Mouse (Mus musculus): ENCODE results near the gene Frmd8. TPM values are rescaled to one million over a fixed set of nuclear protein-coding genes. Genes with fewer than 3 reads are reported as not detected.

Frmd8 gene
- polyA plus RNA-seq, 1 experiment from 2014 or later: 31.3 TPM

- no peaks in the 10 kb centered on the region for H3K27me3 ChIP-seq
- no peaks in the 10 kb centered on the region for H3K9me3 ChIP-seq
- no peak overlapping the region for H3K9ac ChIP-seq
- H3K27ac ChIP-seq: peak overlapping the region; percentile 76
- no peaks in the 10 kb centered on the region for H3K36me3 ChIP-seq
- H3K4me1 ChIP-seq: peaks cover 58% of the 10 kb centered on the region
- no peak overlapping the region for H3K4me3 ChIP-seq
- no peak for ATAC-seq (ENCODE audit: insufficient number of reproducible peaks, low FRiP score, low TSS enrichment, low read depth)
- no peak overlapping the region for H3K4me2 ChIP-seq
- 16% methylated on average over 8 of the region's 8 CpGs for WGBS
Measured at GRCm38 (mm10) chr19:5806051-5806808, 68.8 kb downstream of the Frmd8 start.

GRCm38 (mm10) chr19:5804371-5804899 is 70.6 kb downstream of the Frmd8 start:
- Histone ChIP-seq H3K9me3 (no peaks in the 10 kb centered on the region), H3K4me3 (no peak overlapping the region), H3K4me2 (peak overlapping the region; percentile 40), H3K36me3 (no peaks in the 10 kb centered on the region), H3K4me1 (peaks cover 40% of the 10 kb centered on the region), H3K27me3 (no peaks in the 10 kb centered on the region), H3K27ac (peak overlapping the region; percentile 100), H3K9ac (peak overlapping the region; percentile 33; the same call in 1 of the 2 replicates)
- WGBS: 14% methylated on average over 8 of the region's 8 CpGs
- no peak for ATAC-seq (ENCODE audit: insufficient number of reproducible peaks, low FRiP score, low TSS enrichment, low read depth)

DNA sequence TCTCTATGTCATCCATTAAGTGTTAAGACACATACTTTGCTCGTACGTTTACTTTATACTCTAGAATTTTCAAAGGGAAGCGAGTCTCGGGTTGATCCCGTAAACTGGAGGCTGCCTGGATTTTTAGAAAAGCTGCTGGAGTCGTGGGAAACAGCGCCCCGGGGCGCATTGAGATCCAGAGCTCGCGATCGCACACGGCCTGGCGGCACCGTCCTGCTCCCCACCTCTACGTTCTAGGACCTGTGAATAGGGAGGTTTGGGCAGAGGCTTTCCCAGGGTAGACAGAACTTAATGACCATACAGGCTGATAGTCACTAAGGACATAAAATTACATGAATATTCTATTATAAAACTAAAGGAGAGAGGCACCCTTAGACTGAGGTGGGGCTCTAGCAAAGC is 71.2 kb downstream of the Frmd8 start:
- Histone ChIP-seq H3K27me3 (no peaks in the 10 kb centered on the region), H3K9ac (peak overlapping the region; percentile 33), H3K9me3 (no peaks in the 10 kb centered on the region), H3K4me2 (peak overlapping the region; percentile 40), H3K36me3 (no peaks in the 10 kb centered on the region), H3K4me3 (peak overlapping the region; percentile 72), H3K4me1 (peaks cover 36% of the 10 kb centered on the region), H3K27ac (peak overlapping the region; percentile 100)
- under 1% methylated on average over 16 of the region's 16 CpGs for WGBS
- no peak for ATAC-seq (ENCODE audit: insufficient number of reproducible peaks, low FRiP score, low TSS enrichment, low read depth)

DNA sequence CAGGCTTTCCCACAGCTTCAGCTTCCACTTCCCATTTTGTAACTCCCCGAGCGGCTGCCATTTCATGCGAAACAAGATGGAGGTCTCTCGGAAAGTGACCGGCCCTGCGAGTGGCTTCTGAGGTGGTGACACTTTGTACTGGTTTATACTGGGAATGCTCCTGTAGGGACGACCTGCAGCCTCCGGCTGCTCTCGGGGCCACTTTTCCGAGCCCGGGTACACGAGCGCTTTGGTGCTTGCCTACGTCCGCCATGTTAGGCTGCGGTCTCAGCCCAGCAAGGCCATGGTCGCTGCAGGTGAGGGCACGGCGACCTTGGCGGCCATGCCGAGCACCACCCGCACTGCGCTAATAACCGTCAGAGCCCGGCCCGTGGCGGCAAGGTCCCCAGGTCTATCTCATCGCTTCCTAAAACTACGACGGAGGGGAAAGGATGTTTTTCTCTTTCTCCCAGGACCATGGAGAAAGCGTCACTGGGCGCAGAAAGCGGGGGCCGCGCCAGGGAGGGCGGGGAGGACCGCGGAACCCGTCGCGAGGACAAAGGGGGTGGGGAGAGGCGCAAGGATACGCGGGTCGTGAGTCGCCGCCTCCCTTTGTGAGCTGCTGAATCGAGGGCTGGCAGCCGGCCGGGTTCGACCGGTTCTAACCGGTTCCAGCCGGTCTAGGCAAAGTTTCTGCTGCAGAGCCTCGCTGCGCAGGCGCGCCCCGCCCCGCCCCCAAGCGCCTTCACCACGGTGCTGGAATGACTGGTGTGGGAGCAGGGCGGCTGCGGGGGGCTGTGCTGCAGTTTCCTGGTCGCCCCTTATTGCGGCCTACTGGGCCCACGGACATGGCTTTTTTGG is 71.8 kb downstream of the Frmd8 start:
- Histone ChIP-seq H3K27me3 (no peaks in the 10 kb centered on the region), H3K4me2 (peak overlapping the region; percentile 67), H3K36me3 (0 out of 2 replicates have a peak, but pooled peaks cover 4% of the 10 kb centered on the region), H3K4me1 (peaks cover 30% of the 10 kb centered on the region), H3K9ac (peak overlapping the region; percentile 60), H3K9me3 (no peaks in the 10 kb centered on the region), H3K27ac (peak overlapping the region; percentile 100), H3K4me3 (peak overlapping the region; percentile 72)
- ATAC-seq (ENCODE audit: insufficient number of reproducible peaks, low FRiP score, low TSS enrichment, low read depth): peak; percentile 96
- under 1% methylated on average over 66 of the region's 67 CpGs for WGBS

GRCm38 (mm10) chr19:5802787-5803040 is 72.4 kb downstream of the Frmd8 start:
- H3K4me3 ChIP-seq: peak overlapping the region; percentile 72
- peak overlapping the region; percentile 60 for H3K9ac ChIP-seq
- H3K27me3 ChIP-seq: no peaks in the 10 kb centered on the region
- WGBS: under 1% methylated on average over 4 of the region's 4 CpGs
- H3K36me3 ChIP-seq: peaks cover 8% of the 10 kb centered on the region; the same call in 1 of the 2 replicates
- no peak for ATAC-seq (ENCODE audit: insufficient number of reproducible peaks, low FRiP score, low TSS enrichment, low read depth)
- H3K27ac ChIP-seq: peak overlapping the region; percentile 100
- H3K9me3 ChIP-seq: no peaks in the 10 kb centered on the region
- H3K4me2 ChIP-seq: peak overlapping the region; percentile 67
- H3K4me1 ChIP-seq: peaks cover 30% of the 10 kb centered on the region

DNA sequence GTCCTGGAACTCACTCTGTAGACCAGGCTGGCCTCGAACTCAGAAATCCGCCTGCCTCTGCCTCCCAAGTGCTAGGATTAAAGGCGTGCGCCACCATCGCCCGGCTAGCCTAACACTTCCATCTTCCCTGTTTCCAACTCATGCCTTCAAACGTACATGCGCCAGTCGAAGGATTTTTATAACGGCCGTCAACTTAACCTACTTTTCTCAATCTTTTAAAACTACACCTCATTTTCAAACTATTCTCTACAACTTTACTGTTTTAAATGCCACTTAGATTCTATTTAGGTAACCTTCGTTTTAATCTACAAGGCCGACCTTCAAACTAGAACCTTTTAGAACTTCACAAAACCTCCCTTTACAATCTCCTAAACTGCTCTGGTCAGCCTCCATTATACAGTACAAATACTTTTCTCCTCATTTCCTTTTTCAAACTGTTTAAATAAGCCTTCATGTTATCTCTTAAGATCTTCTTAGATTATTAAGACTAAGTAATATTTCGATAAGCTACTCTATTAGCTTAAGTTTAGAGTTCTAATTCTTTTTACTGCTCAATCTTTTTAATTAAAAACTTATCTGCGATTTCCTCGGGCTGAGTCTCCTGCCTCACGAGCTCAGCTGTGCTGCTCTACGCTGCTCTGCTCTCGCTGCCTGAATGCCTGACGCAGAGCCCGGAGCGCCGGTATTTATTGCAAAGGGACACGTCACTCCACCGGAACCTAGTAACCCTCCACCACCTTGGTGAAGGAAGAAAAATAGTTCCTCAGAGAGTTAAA is 72.9 kb downstream of the Frmd8 start:
- peak overlapping the region; percentile 100 for H3K27ac ChIP-seq
- H3K9ac ChIP-seq: peak overlapping the region; percentile 97
- H3K4me3 ChIP-seq: peak overlapping the region; percentile 72
- no peaks in the 10 kb centered on the region for H3K27me3 ChIP-seq
- no peaks in the 10 kb centered on the region for H3K9me3 ChIP-seq
- H3K4me1 ChIP-seq: peaks cover 33% of the 10 kb centered on the region
- ATAC-seq (ENCODE audit: insufficient number of reproducible peaks, low FRiP score, low TSS enrichment, low read depth): no peak
- peak overlapping the region; percentile 67 for H3K4me2 ChIP-seq
- WGBS: 0% methylated on average over 25 of the region's 25 CpGs
- peaks cover 14% of the 10 kb centered on the region; the same call in 1 of the 2 replicates for H3K36me3 ChIP-seq

DNA sequence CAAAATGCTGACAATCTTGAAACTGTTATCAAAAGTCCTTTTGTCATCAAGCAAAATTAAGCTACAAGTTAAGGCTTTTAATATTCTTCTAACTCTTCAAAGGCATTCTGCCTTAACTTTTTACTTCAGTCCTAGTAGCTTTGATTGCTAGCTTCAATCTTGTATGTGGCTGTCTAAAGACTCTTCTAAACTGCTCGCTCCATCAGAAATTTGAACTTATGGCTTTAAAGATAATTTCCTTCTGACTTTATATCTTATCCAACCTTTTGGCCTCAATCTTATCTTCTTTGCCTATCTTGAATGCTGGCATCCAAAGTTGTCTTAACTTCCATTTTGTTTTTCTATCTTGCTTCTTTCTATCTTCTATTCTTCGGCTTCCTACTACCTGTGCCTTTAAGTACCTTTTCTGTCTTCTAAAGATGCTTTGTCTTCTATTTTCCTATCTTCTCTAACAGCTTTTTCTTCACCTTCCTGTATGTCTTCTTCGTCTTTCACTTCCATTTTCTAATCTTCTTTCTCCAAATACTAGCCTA is 73.6 kb downstream of the Frmd8 start:
- Histone ChIP-seq H3K27ac (peak overlapping the region; percentile 100), H3K36me3 (peaks cover 21% of the 10 kb centered on the region), H3K4me2 (peak overlapping the region; percentile 49), H3K27me3 (no peaks in the 10 kb centered on the region), H3K9me3 (no peaks in the 10 kb centered on the region), H3K4me1 (peaks cover 32% of the 10 kb centered on the region), H3K9ac (peak overlapping the region; percentile 97), H3K4me3 (peak overlapping the region; percentile 72)
- ATAC-seq (ENCODE audit: insufficient number of reproducible peaks, low FRiP score, low TSS enrichment, low read depth): no peak
- WGBS: 1% methylated on average over 3 of the region's 3 CpGs

GRCm38 (mm10) chr19:5800632-5801431 is 74.2 kb downstream of the Frmd8 start:
- peak overlapping the region; percentile 100 for H3K27ac ChIP-seq
- peak overlapping the region; percentile 49 for H3K4me2 ChIP-seq
- no peak for ATAC-seq (ENCODE audit: insufficient number of reproducible peaks, low FRiP score, low TSS enrichment, low read depth)
- 0% methylated on average over 19 of the region's 19 CpGs for WGBS
- no peaks in the 10 kb centered on the region for H3K27me3 ChIP-seq
- peaks cover 27% of the 10 kb centered on the region for H3K36me3 ChIP-seq
- no peaks in the 10 kb centered on the region for H3K9me3 ChIP-seq
- peak overlapping the region; percentile 97 for H3K9ac ChIP-seq
- peaks cover 32% of the 10 kb centered on the region for H3K4me1 ChIP-seq
- H3K4me3 ChIP-seq: peak overlapping the region; percentile 72

GRCm38 (mm10) chr19:5800350-5800631 is 74.8 kb downstream of the Frmd8 start:
- peaks cover 34% of the 10 kb centered on the region for H3K4me1 ChIP-seq
- H3K9me3 ChIP-seq: no peaks in the 10 kb centered on the region
- H3K4me3 ChIP-seq: peak overlapping the region; percentile 72
- peaks cover 32% of the 10 kb centered on the region for H3K36me3 ChIP-seq
- H3K27ac ChIP-seq: peak overlapping the region; percentile 100
- peak overlapping the region; percentile 49 for H3K4me2 ChIP-seq
- 0% methylated on average over 2 of the region's 2 CpGs for WGBS
- H3K9ac ChIP-seq: peak overlapping the region; percentile 97
- H3K27me3 ChIP-seq: no peaks in the 10 kb centered on the region
- ATAC-seq (ENCODE audit: insufficient number of reproducible peaks, low FRiP score, low TSS enrichment, low read depth): no peak
